Mouse (Mus musculus): ENCODE measurements around the gene Grid2.

Gene Grid2

DNA sequence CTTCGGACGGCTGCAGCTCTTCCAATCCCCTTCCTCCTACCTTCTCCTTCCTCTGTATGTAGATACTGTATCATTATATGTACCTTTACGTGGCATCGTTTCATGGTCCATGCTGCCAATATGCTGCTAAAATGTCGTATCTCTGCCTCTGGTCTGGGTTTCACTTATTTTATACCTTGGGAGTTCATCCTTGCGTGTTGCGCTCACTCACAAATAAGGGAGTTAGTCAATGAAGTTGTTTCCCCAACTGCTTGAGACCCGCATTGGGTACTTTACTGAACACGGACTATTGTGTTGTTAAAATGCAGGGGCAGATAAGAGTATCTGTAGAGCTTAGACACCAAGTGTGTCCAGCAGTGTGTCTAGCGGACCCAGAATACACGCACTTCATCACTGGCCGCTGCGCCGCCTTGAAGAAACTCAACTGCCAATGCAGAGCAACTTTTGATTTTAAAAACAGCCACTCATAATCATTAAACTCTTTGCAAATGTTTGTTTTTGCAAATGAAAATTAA is 1474.9 kb downstream of the Grid2 start:
- DNase-seq (ENCODE audit: low read depth) = no peak

- DNase-seq (ENCODE audit: low read depth) = no peak
Measured at GRCm38 (mm10) chr6:64731126-64731525, 1475.5 kb downstream of the Grid2 start.

DNA sequence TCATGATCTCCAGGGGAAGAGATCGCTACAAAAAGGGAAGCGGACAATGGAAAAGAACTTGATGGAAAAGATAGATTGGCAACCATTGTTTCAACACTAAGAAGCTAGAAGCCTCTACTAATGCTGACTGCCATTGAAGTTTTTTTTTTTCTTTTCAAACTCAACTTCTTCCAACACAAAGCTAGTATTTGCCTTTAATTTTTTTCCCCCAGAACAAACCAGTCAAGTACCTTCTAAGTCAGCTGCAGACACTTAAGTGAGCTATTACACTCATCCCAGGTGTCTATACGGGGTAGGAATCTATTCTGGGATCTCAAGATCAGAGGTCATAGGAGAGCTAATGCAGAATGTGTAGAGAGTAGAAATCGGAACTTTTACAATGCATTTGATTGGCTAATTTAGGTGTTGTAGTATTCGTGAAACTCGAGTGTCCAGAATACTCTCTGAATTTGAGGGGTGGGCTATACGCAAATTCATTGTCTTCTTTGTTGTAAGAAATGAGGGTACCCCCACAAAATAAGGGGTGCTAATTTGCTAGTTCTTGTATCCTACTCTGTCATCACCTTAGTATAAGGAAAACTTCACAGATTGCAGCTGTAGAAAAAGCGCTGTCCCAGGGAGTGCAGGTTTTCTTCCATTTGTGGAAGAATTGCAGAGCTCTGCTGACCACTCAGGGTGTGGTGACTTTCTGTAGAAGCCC is 1476.1 kb downstream of the Grid2 start:
- no peak for DNase-seq (ENCODE audit: low read depth)

GRCm38 (mm10) chr6:64733311-64733710 is 1477.6 kb downstream of the Grid2 start:
- no peak for DNase-seq (ENCODE audit: low read depth)

DNA sequence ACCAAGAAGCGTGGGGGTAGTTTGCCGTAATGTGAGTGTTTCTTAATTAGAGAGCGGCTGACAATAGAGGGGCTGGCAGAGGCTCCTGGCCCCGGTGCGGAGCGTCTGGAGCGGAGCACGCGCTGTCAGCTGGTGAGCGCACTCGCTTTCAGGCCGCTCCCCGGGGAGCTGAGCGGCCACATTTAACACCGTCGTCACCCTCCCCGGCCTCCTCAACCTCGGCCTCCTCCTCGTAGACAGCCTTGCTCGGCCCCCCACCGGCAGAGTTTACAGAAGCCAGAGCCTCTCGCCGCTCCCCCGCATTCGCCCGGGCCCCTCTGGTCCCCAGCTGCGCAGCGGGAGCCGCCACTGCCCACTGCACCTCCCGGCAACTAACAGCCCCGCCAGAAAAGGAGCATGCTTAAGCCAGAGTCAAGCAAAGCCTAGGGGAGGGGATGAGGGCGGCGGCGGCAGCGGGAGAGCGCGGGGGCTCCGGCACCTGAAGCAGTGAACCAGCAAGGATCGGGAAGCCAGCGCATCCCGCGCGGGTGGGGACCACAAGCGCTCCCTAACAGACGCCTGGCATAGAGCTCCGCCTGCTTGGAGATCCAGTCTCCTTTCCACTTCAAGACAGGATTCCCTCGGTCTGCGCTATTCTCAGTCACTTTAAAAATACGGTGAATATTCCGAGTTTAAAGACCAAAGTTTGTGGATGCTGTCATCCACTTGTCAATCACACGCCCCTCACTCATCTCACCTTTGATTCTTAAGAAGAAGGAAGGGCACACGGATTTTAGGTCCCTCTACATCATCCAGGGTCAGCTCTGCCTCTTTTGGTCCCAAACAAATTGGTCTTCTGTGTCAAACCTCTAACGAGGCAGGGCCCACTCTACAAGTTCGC is 1479.0 kb downstream of the Grid2 start:
- DNase-seq (ENCODE audit: low read depth) = no peak

DNA sequence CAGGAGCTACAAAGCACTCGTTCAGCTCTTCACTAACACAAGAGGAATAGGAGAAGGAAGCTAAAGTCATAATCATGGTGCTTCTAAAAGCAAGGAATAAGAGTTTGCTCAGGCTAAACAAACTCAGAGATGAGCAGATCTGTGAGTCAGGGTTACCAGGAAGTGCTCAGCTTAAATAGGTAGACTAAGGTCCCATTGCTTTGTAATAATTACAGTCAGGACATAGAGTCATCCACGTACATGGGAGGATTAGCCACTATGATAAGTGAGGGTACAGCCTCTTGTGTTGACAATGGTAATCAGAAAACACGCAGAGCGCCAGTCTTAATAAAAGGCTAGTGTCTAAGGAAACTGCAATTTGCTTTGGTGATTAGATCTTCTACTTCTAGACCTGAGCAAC is 1480.6 kb downstream of the Grid2 start:
- no peak for DNase-seq (ENCODE audit: low read depth)

DNA sequence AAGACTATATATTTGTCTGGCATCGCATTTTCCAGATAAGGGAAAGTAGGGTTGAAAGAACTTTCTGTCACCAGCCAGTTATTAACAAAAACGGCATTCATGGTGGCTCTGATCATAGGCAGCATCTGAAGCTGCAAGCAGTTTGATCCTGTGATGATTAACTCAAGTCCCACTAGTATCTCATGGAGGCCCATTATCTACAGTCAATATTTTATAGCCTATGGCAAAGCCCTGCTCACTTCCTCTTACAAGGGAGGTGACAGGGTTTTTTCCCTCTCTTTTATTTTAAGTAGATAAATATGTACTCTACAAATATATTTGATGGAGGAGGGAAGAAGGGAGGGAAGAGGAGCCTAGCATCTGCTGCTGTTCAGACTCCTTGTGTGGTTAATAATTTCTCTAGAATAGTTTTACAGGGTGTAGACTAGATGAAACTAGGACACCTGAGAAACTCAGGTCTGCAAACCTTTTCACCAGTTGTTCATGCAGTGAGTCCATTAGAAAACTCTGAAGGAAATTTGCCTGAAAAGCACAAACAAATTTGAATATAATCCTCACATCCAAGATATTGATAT is 1487.3 kb downstream of the Grid2 start:
- no peak for DNase-seq (ENCODE audit: low read depth)
